Mouse (Mus musculus) lung, adult 2 months (tissue): ENCODE measurements at regions not wholly inside any gene's neighbourhood (a gene's known extent, or its start where the extent isn't known, plus 50 kb on each side); places are given as distances from the start of the nearest gene placed in this dataset.

Experiments used
- CTCF ChIP-seq: fragments of 200-500 bp; IDR thresholded peaks from 2 replicates; pipeline ENCODE4 v1.5.1; 2011; ENCODE audit warnings: mild to moderate bottlenecking, low read length, control low read depth; ENCODE audit not compliant: insufficient read depth
- POLR2A ChIP-seq: fragments of 200-500 bp; IDR thresholded peaks from 2 replicates; pipeline ENCODE4 v1.6.1; 2011; ENCODE audit warnings: low read depth, mild to moderate bottlenecking, control low read depth, low read length, borderline replicate concordance; ENCODE audit errors: extremely low read depth

DNA sequence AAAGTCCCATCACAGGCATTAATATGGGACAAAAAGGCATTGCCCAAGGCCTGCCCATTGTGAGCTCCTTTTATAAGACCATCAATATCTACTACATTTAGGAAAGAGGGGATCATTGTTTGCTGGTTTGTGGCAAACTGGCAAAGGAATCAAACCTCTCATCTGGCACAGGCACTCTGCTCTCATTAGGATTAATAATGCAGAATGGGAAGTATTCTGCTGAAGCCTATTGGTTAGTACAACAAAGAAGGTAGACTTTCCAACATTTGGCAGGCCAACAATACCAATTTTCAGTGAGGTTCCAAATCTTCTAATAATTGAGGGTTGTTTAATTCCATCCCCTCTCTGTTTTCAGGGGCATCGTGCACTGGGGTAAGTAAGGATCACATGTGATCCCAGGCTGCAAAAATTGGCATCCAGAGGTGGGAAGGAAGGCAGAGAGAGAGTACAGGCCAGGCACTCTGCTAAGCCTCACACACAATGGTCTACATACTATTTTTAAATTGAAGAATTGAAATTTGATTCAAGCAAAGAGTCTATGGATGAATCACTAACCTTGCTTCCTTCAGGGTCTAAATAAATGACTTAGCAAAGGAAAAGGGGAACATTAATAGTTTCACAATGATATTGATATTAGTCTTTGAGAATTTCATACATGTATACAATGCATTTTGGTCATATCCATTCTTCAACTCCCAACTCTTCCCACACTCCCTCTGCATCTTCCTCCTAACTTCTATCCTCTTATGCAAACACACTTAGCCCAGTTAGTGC, 174.9 kb downstream of the Fzd1 start:
- TF ChIP-seq CTCF: no peak
- TF ChIP-seq POLR2A: no peak
